Mouse (Mus musculus) T-cell, adult 2 months (primary cell): ENCODE measurements around the gene Acd.
A peak's percentile ranks its signal among the peaks of the same experiment; 100 is the strongest.

Experiments used
- DNase-seq: peaks from one replicate; pipeline ENCODE4 v3.0.0; 2022; ENCODE audit warnings: low spot score

The Acd gene

DNA sequence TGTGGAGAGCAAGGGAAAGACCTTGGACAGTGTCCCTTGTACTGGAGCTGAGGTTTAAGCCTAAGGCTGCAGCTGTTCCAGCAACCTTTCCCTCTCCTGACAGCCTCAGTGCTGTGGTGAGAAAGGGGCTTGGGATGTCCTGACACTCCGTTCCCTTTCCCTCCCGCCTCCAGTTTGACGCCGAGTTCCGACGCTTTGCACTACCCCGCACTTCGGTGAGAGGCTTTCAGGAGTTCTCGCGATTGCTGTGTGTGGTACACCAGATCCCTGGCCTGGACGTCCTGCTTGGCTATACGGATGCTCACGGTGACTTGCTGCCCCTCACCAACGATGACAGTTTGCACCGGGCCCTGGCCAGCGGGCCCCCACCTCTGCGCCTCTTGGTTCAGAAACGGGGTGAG, 1.1 kb upstream of the Acd start:
- no peak for DNase-seq

DNA sequence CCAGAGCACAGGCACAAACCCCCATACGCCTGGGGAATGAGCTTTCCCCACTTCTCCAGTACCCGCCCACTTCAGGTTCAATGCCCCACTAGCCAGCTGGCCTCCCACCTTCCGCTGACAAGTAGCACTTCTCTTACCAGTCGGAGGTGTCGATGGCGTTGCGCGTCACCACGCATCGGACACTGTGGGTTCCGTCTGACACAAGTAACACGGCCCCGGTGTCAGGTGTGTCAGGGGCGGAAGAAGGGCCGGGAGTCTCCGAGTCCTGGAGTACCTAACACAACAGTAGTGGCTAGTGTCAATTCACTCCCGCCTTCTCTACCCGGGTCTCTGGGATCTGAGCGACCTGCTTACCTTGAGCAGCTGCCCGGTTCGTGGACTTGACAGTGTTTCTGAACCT, 336 bp downstream of the Acd start:
- peak; percentile 74 for DNase-seq

DNA sequence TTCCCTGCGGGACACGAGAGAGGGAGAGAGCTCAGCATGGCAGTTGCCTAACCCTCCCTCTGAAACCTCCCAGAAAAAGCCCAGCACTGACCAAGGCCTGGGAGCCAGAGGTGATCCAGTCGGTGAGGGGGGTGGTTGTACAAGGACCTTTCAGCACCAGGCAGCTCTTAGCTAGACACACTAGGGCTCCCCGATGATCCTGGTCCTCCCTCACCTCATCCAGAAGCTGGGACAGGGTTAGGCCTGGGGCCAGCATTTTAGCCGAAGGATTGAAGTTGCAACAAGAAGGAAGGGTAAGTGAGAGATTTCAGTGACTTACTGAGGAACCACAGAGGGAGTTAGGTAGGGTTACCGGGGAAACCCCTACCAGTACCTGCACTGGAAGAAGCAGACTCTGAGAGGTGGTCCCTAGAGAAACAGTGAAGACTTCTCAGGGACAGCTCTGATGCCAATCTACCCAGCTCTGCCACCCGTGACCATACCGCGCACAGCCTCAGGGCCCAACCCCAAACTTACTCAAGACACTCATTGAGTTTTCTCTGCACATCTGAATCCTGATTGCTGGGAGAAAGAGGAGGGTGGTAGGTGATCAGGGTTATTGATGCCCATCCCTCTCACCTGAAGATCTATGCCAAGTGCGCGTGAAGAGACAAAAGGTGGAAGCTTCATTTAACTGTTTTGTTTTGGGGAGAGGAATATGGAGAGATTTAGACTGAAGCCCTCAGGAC, 1.2 kb downstream of the Acd start:
- DNase-seq = no peak

DNA sequence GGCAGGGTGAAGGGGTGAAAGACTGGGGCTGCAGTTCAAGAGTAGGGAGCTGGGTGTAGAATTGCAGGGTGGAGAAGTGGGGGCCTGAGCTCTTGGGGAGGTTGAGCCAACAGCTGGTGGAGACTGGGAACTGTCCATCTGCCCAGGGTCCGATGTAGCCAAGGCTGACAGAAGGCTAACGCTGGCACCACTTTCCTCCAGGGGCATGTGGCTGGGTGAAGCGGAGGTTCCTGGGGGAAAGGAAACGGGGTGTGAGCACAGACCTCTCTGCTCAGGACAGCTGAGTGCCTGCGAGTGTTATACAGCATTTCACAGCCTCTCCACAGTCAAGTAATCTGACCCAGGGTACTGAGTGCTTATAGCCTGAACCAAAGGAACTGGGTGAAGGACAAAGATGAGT, 2.2 kb downstream of the Acd start:
- no peak for DNase-seq

DNA sequence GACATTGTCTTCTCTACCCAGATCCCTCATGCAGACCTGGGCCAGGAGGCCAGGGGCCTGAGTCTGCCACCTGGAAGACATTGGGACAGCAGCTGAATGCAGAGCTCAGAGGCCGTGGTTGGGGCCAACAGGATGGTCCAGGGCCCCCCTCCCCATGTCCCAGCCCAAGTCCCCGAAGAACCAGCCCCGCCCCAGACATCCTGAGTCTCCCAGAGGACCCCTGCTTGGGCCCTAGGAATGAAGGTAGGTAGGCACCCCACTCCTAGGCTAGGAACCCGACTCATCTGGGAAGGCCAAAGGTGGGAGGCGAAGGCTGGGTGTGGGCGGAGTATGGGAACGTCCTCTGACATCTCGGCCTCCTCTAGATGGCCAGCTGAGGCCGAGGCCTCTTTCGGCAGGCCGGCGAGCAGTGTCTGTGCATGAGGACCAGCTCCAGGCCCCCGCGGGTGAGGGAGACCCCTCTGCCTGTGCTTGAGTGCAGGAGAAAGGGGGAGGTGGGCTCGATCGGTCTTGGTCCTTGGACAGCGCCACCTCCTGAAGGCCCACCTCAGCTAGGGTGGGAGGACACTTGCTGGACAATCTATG, 3.6 kb downstream of the Acd start:
- no peak for DNase-seq

DNA sequence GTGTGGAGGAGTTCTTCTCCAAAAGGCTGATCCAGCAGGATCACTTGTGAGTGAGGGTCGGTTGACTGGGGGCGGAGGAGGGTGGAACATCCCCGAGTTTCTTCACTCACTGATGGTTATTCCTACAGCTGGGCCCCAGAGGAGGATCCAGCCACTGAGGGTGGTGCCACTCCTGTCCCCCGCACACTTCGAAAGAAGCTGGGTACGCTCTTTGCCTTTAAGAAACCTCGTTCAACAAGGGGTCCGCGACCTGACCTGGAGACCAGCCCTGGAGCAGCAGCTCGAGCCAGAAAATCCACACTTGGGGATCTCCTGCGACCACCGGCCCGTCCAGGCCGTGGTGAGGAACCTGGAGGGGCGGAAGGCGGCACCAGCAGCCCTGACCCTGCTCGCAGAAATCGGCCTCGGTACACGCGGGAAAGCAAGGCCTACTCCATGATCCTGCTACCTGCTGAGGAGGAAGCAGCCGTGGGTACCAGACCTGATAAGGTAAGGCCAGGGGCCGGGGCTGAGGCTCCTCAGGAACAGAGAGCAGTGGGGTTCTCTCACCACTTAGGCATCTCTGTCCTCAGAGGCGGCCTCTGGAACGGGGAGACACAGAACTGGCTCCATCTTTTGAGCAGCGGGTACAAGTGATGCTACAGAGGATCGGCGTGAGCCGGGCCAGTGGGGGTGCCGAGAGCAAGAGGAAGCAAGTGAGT, 5.7 kb downstream of the Acd start:
- DNase-seq = no peak

DNA sequence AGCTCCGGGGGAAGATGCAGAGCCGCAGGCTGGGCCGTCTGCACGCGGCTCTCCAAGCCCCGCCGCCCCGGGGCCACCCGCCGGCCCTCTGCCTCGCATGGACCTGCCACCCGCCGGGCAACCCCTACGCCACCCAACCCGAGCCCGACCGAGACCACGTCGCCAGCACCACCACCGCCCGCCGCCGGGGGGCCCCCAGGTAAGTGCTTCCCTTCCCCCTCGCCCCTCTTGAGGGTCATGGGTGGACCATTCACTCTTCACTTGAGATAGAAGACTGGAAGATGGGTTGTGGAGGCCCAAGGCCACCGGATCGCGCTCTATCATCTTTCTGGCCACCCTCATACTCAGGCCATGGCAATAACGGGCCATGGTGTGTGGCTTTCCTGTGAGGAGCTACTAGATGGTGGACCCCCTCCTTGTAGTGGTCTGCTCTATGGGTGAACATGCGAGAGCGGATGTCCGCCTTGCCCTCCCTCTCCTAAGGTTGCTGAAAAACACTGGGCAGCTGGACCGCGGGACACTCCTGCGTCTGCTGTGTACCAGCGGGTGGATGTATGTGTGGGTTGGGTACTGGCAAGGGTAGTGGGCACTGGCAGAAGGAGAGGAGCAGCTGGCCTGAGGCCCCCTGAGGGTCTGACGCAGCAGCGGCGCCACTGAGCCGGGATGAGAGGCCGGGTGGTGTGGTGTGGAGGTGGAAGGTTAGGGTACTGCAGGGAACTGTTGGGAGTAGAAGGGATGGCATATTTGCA, 6.7 kb downstream of the Acd start:
- DNase-seq = no peak

DNA sequence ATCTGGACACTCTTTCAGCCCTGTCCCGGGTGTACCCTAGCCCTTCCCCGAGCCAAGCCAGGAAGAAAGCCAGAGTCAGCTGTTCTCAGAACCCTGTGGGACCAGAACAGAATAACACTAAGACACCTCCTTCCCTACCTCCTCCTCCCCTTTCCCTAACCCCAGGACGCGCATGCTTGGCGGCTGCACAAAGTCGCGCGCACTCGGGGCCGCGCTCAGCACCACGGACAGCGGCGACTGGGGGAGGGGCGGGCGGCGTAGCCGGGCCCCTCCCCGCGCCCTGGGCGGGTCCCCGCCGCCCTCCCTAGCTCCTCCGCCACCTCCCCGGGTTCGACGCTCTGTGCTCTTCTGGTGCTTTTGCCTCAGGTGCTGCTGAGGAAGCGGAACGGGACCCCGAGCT, 7.3 kb downstream of the Acd start:
- no peak for DNase-seq

DNA sequence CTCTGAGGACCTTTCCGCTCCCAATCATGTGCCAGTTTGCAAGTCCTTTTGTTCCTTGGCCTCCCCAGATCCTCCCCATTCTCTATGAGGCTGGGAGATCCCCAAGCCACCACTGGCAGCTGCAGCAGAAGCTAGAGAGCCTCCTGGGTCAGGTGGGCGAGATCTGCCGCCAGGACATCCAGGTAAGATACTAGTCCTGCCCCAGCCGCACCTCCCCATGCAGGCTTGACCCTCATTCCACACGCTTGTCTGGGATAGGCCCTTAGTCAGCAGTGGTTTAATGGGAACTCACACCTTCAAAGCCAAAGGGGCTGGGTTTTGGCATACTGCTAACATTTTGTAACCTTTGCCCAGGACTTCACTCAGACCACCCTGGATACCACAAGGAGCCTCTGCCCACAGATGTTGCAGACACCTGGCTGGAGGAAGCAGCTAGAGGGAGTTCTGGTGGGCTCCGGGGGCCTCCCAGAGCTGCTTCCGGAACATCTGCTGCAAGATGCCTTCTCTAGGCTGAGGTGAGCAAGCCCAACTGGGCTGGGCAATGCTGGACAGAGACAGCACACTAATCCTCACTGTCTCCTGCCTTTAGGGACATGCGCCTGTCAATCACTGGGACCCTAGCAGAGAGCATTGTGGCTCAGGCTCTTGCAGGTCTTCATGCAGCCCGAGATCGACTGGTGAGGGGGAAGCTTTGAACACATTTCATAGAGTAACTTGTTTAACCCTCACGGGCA, 8.3 kb downstream of the Acd start:
- no peak for DNase-seq

DNA sequence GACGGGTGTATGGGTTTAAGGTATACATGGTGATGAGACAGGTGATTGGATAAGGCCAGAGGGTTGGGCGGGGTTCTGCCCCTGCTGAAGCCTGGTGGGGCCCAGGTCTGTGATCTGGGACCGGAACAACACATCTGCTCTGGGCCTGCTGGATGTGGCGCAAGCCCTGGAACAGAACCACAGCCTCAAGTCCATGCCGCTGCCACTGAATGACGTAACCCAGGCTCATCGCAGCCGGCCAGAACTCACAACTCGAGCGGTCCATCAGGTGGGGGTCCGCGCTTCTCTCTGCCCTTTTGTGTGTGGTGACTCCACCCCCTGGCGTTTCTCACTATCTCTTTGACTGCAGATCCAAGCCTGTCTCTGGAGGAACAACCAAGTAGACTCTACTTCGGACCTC, 9.9 kb downstream of the Acd start:
- no peak for DNase-seq

DNA sequence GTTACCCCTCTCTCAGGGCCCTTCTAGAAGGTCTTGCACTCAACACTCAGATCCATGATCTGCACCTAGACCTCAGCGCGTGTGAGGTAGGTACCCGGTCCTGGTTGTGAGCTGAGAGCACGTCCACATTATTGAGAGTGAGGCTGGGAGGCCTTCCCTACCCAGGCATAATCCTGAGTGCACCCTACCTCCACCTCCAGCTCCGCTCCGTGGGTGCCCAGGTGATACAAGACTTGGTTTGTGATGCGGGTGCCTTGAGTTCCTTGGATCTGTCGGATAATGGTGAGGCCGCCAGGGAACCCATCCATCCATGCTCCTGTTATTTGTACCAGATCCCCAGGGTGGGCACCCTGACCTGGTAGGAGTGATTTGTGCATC, 10.9 kb downstream of the Acd start:
- DNase-seq = no peak

DNA sequence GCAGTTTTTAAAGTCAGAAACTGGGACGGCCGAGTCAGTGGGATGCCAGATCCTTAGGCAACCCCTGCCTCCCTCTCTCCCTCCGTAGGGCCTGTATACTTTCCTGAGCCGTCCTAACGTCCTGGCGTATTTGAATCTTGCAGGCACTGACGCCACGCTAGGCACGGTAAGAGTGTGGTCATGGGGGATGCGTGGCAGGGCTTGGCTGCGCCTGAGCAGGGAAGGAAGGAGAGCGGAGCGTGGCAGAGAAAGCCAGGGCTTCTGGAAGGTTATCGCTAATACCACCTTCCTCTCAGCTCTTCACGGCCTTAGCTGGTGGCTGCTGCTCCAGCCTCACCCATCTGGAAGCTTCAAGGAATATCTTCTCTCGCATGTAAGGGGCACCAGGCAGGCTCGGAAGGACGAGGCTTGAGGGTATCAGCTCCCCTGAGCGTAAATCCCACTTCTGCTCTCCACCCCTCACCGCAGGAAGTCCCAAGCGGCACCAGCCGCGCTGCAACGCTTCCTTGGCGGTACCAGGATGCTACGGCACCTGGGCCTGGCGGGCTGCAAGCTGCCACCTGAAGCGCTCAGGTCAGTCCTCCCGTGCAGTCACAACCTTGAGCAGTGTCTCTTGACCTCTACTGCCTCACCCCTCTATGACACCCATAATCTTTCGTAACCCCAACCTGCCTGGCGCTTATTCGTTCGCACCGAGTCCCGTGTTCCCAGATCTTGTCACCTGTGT, 11.5 kb downstream of the Acd start:
- DNase-seq = no peak

DNA sequence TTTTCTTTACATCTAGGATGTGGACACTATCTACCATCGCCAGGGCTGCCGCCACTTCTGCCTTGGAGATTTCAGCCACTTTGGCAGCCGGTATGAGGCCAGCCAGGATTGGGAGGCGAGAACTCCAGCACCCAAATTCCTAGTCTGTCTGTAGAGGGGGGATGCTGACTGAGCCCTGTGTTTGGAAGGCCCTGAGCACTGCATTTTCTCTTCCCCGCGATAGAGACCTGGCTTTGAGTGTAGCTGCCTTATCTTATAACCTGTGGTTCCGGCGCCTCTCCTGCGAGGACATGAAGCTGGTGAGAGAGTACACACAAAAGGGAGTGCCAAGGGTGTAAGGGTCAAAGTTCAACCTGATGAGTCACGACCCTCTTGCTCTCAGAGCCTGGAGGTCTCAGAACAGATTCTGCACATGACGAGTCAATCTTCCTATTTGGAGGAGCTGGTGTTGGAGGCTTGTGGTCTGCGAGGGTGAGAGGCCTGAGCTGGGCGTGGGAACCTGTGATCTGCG, 12.6 kb downstream of the Acd start:
- no peak for DNase-seq

DNA sequence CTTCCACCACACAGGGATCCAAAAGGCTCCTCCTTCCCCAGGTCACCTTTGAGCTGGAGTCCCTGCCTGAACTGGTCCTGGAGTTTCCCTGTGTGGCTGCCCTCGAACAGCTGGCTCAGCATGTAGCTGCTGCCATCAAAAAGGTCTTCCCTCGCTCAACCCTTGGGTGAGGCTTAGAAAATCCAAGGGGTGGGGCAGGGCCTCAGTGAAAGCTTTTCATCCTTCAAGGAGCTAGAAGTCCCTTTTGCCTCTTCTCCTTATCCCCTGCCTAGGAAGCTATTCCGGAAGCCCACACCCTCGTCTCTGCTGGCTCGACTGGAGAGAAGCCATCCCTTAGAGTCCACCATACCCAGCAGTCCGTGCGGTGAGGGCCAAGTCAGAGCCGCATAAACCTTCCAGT, 13.4 kb downstream of the Acd start:
- DNase-seq = no peak

DNA sequence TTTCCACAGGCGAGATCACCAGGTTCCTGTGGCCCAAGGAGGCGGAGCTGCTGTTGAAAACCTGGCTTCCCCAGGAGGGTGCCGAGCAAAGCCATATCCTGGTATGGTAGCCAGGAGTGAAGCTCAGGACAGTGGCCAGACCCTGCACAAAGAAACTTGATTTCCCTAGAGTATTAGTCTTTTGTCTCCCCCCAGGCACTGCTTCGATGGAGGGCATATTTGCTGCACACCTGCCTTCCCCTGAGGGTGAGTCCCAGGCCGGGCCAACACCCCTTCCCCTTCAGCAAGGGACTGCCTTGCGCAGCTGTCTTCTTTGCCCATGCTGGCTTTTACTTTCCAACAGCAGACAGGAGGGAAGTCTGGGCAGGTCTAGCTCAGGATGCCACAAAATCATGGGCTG, 14.4 kb downstream of the Acd start:
- DNase-seq = no peak

DNA sequence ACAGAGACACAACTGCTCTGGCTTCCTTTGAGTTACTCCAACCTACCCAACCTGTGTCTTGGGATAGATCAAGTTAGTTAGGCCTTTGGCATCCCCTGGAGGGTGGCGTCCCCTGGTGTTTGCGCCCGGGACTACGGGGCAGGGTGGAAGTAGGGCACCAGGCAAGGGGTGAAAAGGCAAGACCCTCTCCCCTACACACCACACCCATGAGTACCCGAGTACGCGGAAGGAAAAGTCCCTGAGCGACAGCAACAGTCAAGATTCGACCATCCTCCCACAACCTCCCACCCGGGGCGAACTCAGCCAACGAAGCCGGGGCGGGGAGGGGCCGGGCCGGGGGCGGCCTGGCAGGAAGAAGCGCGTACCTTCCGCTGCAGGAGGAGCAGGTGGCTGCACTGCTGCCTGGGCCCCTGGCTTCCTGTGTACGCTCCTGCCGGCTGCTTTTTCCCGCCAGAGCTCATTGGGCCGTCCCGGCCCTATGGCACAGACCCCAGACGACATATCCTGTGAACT, 15.1 kb downstream of the Acd start, which contains the start of gene Carmil2:
Gene Carmil2 (plus strand): TSS at position 479 of the 513 bp plus-strand sequence.
- DNase-seq = peak; percentile 88

DNA sequence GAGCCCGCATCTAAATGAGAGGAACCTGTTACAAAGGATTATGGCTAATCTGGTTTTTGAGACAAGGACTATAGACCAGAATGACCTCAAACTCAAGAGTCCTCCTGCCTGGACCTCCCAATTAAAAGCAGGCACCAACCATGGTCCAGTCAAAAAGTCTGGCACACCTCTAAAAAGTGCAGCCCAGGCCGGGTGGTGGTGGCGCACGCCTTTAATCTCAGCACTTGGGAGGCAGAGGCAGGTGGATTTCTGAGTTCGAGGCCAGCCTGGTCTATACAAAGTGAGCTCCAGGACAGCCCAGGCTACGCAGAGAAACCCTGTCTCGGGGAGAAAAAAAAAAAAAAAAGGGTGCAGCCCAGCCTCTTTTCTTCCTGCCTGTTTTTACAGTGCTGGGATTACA, 15.6 kb downstream of the Acd start:
- no peak for DNase-seq

DNA sequence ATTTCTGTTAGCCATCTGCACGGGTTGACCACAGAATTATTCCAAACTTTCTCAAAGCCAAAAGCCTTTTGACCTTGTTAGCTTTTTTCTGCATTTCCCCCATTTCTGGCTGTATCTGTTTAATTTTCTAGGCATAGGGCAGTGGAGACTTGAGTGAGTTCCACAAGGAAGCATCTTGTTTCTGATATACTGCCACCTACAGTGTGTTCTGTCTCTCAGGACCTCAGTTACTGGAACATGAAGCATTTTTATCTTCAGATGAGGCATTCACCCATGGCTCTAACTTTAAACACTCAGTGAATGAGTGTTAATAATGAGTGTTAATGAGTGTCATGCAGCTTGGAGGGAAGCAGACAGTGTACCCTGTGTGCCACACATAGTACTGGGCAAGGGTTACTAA, 23.0 kb downstream of the Acd start:
- DNase-seq = no peak

DNA sequence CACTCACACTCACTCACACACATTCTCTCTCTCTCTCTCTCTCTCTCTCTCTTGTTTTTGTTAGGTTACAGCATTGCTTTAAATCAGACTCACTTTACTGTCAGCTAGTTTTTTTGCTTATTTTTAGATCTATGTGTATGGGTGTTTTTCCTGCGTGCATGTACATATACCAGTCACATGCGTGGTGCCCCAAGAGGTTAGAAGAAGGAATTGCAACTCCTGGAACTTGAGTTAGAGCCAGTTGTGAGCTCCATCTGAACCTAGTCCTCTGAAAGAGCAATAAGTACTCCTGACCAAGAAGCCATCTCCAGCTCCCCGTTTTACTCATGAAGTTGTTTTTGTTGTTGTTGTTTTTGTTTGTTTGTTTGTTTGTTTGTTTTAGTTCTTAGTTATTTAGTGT, 39.7 kb downstream of the Acd start:
- DNase-seq = peak; percentile 55

DNA sequence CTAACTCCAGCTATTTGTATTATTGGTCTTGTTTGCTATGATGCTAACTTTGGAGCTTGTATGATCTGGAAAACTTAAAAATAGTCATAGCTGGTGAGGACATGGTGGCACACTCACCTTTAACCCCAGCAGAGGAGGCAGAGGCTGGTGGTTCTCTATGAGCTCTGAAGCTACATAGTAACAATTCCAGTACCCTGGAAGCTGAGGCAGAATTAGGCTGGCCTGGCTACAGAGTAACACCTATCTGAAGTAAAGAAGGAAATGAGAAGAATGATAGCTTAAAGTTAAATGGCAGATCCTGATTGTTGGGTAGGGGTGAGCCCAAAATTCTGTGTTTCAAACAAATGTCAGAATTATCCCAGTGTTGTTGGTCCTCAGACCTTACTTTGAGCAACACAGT, 43.3 kb downstream of the Acd start:
- no peak for DNase-seq

DNA sequence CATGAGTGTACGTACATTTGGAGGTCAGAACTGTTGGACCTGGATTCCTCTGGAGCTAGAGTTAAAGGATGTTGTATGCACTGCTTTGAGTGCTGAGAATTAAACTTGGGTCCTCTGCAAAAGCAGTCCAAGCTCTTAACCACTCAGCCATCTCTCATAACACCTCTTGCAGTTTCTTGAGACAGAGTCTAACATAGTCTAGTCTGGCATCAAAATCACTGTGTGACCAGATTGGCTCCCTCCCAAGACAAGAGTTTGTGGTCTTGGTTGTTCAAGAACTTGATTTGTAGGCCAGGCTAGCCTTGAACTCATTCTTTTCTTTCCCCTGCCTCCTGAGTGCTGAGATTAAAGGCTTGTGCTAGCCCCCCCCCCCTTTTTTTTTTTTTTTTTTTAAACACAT, 52.0 kb downstream of the Acd start:
- DNase-seq = no peak
